Mouse (Mus musculus): ENCODE results near the gene Hoxb9.

- TF ChIP-seq POLR2A (IDR thresholded peaks at IDR 0.05; ENCODE audit: borderline replicate concordance, control insufficient read depth, low read depth, low read length) (no peak), CTCF (IDR thresholded peaks at IDR 0.05; ENCODE audit: control insufficient read depth, insufficient read depth, low read length) (no peak)
Observed at GRCm38 (mm10) chr11:96254221-96254620, 17.0 kb upstream of the Hoxb9 start.
